Mouse (Mus musculus) hindbrain, embryonic 13.5 days (tissue): ENCODE measurements at regions not wholly inside any gene's neighbourhood (a gene's known extent, or its start where the extent isn't known, plus 50 kb on each side); places are given as distances from the start of the nearest gene placed in this dataset.
A peak's percentile ranks its signal among the peaks of the same experiment; 100 is the strongest.

ENCODE experiments used
- ATAC-seq: fragments of 200-750 bp; cut with Nextera tagmentation; 2 replicates; pipeline ENCODE4 v1.8.0; 2017; ENCODE audit warnings: moderate TSS enrichment; ENCODE audit not compliant: low FRiP score
- H3K27ac ChIP-seq: fragments of 300-500 bp; sonication (generic); 2 replicates; pipeline ENCODE4 v1.5.1; 2015; ENCODE audit warnings: inconsistent platforms, mild to moderate bottlenecking, moderate library complexity
- H3K27me3 ChIP-seq: fragments of 300-500 bp; sonication (generic); 2 replicates; pipeline ENCODE4 v1.6.1; 2015; ENCODE audit warnings: mild to moderate bottlenecking, inconsistent platforms
- H3K36me3 ChIP-seq: fragments of 300-500 bp; sonication (generic); 2 replicates; pipeline ENCODE4 v1.6.1; 2015; ENCODE audit warnings: mild to moderate bottlenecking, inconsistent platforms
- H3K4me1 ChIP-seq: fragments of 300-500 bp; sonication (generic); replicated peaks from 2 replicates; pipeline ENCODE4 v1.6.1; 2015; ENCODE audit warnings: inconsistent platforms
- H3K4me2 ChIP-seq: fragments of 300-500 bp; sonication (generic); 2 replicates; pipeline ENCODE4 v1.6.1; 2015; ENCODE audit warnings: inconsistent platforms, mild to moderate bottlenecking, moderate library complexity
- H3K4me3 ChIP-seq: fragments of 300-500 bp; sonication (generic); 2 replicates; pipeline ENCODE4 v1.5.1; 2015; ENCODE audit warnings: mild to moderate bottlenecking, inconsistent platforms
- H3K9ac ChIP-seq: fragments of 300-500 bp; sonication (generic); 2 replicates; pipeline ENCODE4 v1.6.1; 2015; ENCODE audit warnings: mild to moderate bottlenecking, inconsistent platforms
- H3K9me3 ChIP-seq: fragments of 300-500 bp; sonication (generic); 2 replicates; pipeline ENCODE4 v1.6.1; 2016; ENCODE audit warnings: inconsistent platforms
- WGBS: fragments of 180-500 bp; shearing (Covaris S2); methylation state at CpG from one replicate; pipeline ENCODE4 v1.1.7; 2015; 5-methylcytosine and 5-hydroxymethylcytosine counted together

DNA sequence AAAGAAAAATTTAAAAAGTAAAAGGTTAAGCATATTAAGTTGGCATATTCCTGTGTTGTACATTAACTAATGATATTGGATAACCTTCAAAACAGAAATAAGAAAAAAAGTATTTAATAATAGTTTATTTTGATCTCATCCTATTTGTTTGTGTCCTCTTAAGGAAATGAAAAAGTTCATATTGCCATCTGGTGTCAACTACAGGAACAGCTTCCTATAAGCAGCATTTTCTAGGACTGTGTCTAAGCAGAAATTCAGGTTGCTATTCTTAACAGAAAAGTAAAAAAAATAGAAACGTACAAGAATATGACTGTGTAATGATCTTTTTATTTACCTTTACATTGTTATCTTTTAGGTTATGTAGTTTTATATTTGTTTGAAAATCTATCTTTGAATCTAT is 313.4 kb upstream of the G6pd2 start:
- WGBS: 66% methylated on average over 1 of the region's 1 CpGs
- H3K36me3 ChIP-seq: no peaks in the 10 kb centered on the region
- ATAC-seq: no peak
- H3K9ac ChIP-seq: no peak overlapping the region
- no peak overlapping the region for H3K4me2 ChIP-seq
- no peak overlapping the region for H3K27ac ChIP-seq
- no peaks in the 10 kb centered on the region for H3K27me3 ChIP-seq
- H3K4me1 ChIP-seq: no peaks in the 10 kb centered on the region
- no peak overlapping the region for H3K4me3 ChIP-seq
- H3K9me3 ChIP-seq: no peaks in the 10 kb centered on the region

DNA sequence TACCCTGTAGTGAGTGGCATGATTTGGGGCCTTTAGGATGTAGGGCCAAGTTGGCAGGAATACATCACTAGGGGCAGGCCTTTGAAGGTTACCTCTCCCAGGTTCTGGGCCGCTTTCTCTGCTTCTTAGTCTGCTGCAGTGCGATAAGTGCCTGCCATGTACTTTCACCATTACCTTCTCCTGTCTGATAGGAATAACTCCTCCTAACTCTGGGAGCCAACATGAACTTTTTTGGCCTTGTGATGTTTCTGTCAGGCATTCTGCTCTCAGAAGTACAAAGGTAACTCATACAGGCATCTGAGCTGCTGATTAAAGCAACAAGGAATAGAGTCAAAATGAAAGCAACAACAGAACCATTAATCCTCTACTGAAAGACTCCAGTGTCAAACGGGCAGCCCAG is 301.2 kb upstream of the G6pd2 start:
- WGBS: 83% methylated on average over 3 of the region's 3 CpGs
- no peak overlapping the region for H3K4me3 ChIP-seq

DNA sequence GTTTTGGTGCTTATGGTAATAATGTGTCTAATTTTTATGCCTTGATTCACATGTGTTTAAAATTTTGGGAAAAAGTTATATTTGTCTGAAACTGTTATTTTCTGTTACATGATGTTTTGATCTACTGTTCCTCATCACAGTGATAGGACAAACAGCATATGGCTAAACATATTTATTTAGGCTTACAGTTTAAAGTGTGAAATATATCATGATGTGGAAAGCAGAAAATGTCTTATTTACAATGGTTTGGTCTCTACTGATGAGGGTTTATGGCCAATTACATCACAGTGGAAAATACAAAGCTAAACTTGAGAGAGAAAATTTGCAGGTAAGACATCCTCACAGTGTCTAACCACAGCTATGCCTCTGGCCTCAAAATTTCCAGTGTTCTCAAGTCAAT is 268.1 kb upstream of the G6pd2 start:
- Histone ChIP-seq H3K9me3 (no peaks in the 10 kb centered on the region), H3K9ac (no peak overlapping the region), H3K4me2 (no peak overlapping the region), H3K4me3 (no peak overlapping the region), H3K27ac (no peak overlapping the region), H3K36me3 (no peaks in the 10 kb centered on the region), H3K27me3 (no peaks in the 10 kb centered on the region), H3K4me1 (no peaks in the 10 kb centered on the region)
- no peak for ATAC-seq

More for the DNA sequence above, 301.2 kb upstream of the G6pd2 start:
- Histone ChIP-seq H3K27ac (no peak overlapping the region), H3K9ac (no peak overlapping the region), H3K27me3 (no peaks in the 10 kb centered on the region), H3K9me3 (no peaks in the 10 kb centered on the region), H3K4me2 (no peak overlapping the region), H3K36me3 (no peaks in the 10 kb centered on the region), H3K4me1 (no peaks in the 10 kb centered on the region)
- ATAC-seq: no peak

DNA sequence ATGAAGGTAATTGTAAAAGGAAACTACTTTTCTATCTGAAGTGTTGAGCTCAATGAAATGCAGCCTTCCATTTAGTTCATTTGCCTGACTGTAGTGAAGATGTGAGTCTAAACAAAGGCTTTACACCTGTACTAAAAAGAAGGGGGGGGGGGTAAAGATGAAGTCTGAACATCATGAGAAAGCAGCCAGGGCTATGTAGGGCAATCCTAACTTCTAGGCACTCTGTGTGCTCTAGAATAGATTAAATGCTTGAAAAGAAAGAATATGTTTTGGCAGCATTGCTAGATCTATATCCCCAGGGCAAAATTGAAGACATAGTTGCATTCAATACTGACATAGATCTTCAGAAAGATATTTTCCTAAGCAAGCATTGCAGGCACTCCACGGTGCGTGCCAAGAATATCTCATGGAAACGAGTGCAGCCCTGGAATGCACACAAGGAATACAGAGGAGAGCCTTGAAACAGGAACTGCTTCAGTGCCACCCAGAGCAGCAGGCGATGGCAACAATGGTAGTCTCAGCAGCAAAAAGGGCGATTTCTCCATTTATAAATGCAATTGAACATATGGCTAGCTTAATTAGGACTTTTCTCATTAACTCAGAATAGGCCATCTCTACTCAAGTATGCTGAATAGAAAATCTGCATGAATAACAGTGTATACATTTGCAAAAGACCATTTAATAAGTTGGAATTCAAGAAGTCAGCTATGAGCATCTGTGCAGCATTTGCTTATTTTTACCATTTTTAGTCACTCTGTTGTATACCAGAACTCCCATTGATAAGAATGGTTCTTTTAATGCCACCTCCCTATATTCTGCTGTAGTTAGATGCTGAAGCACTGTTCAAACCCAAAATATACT is 261.8 kb upstream of the G6pd2 start:
- Histone ChIP-seq H3K27me3 (no peaks in the 10 kb centered on the region), H3K27ac (peak overlapping the region; percentile 60; the same call in 1 of the 2 replicates), H3K9me3 (no peaks in the 10 kb centered on the region), H3K36me3 (no peaks in the 10 kb centered on the region), H3K4me3 (no peak overlapping the region), H3K4me1 (0 out of 2 replicates have a peak, but pooled peaks cover 3% of the 10 kb centered on the region), H3K4me2 (no peak overlapping the region), H3K9ac (no peak overlapping the region)
- WGBS: 56% methylated on average over 5 of the region's 5 CpGs
- ATAC-seq: peak; percentile 82

DNA sequence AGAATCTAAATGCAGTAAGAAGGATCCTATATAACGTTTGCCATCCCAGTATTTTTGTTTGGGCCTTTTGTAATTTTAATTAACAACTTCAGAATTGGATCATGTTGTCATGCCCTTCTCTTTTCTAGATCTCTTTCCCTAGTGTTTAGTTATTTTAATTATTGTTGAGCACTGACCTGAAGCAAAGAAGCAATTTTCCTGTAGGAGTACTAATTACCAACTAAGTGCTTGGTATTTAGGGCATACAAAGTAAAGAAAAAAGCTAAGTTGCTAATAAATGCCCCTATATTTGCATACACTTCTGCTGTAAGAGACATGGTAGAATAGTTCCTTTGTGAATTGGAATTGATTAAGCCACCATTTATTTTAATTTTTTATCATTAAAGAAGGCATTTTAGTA is 255.1 kb upstream of the G6pd2 start:
- H3K4me3 ChIP-seq: no peak overlapping the region
- no peaks in the 10 kb centered on the region for H3K27me3 ChIP-seq
- no peak overlapping the region for H3K9ac ChIP-seq
- H3K4me1 ChIP-seq: no peaks in the 10 kb centered on the region
- H3K9me3 ChIP-seq: no peaks in the 10 kb centered on the region
- WGBS: 51% methylated on average over 1 of the region's 1 CpGs
- ATAC-seq: no peak
- no peak overlapping the region for H3K4me2 ChIP-seq
- no peaks in the 10 kb centered on the region for H3K36me3 ChIP-seq
- H3K27ac ChIP-seq: no peak overlapping the region
